Mouse (Mus musculus): ENCODE data around the gene Igsf10.

DNA sequence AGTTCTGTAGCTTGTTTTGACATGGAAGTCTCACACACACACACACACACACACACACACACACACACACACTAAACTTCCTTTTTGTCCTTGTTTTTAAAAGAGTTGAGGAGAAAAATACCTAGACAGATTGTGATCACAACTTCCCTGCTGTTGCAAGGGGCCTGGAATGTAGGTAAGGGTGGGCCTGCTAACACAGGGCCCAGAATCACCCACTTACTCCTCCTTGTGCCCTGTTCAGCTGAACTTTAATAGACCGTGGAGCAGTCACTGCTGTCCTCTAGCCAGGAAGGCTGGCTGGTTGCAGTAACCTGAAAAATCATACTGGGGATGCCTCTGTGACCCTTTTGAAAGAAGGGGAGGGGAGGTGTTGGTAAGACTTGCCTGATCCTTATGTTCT is 41.4 kb upstream of the Igsf10 start:
- TF ChIP-seq CTCF (IDR thresholded peaks at IDR 0.05; ENCODE audit: borderline replicate concordance, insufficient read depth, low read length) = no peak
- TF ChIP-seq POLR2A (IDR thresholded peaks at IDR 0.05; ENCODE audit: low read depth, low read length) = no peak

Measured in embryonic fibroblast, embryonic 13.5 days (primary cell).